Mouse (Mus musculus): ENCODE data around the gene Baz2b. TPM values are rescaled to one million over a fixed set of nuclear protein-coding genes. Genes with fewer than 3 reads are reported as not detected.

The Baz2b gene
- polyA plus RNA-seq, 2 experiments, result 36.0 to 45.6 TPM

DNA sequence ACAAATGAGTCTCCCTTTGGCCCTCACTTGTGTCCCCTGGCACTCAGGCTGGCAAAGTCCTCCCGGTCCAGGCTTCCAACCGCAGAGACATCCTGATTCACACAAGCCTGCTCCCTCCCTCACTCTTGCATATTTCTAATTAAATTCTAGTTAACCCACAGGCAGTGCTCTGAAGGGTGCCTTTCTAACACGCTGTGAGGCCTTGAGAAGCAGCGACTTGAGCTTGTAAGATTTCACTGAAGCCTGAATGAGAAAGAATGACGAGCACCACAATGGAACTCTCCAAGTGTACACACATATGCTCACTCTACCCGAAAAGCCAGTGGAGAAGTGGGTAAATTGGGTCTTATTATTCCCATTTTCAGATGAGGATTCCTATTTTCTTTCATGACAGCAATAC is 183.1 kb downstream of the Baz2b start:
- ATAC-seq (ENCODE audit: low FRiP score, low read depth), result no peak
- peaks cover 5% of the 10 kb centered on the region for H3K4me1 ChIP-seq (ENCODE audit: control insufficient read depth, insufficient read depth, low read length)
- no peak overlapping the region for H3K4me2 ChIP-seq (replicated peaks; ENCODE audit: low read depth, low read length, severe bottlenecking)
- no peak overlapping the region for H3K4me3 ChIP-seq (replicated peaks; ENCODE audit: low read length)
- 67% methylated on average over 6 of the region's 6 CpGs for WGBS
- H3K9ac ChIP-seq (ENCODE audit: low read depth, low read length, severe bottlenecking), result no peak overlapping the region
- no peak for TF ChIP-seq POLR2A (IDR thresholded peaks at IDR 0.05; ENCODE audit: borderline replicate concordance, extremely low read depth, insufficient read depth, insufficient read length)
- no peaks in the 10 kb centered on the region for H3K27me3 ChIP-seq (ENCODE audit: control insufficient read depth, insufficient read depth, low read length)
- H3K36me3 ChIP-seq (ENCODE audit: control insufficient read depth, insufficient read depth, low read length), result no peaks in the 10 kb centered on the region
- H3K9me3 ChIP-seq (ENCODE audit: control insufficient read depth, low read length), result no peaks in the 10 kb centered on the region
- H3K27ac ChIP-seq (replicated peaks; ENCODE audit: low read depth, low read length), result no peak overlapping the region
- no peak for DNase-seq (ENCODE audit: low spot score)

DNA sequence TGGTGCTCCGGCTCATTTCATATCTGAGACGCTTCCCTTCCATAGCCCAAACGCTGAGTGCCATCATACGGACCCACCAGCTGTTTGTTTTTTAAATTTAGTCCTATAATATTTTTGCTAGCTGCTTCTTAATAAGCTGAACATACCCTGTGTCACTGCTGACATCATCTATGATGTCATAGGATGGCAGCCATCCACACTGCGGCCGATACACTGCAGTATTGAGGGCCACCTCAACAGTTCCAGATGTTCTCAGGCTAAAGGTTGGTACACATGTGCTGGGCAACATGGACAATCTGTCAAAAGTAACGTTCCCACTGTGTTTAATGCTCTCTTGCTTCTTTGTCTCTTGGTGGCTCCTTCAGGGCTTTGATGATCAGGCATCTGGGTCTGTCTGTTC is 185.9 kb downstream of the Baz2b start:
- Histone ChIP-seq H3K4me2 (replicated peaks; ENCODE audit: low read depth, low read length, severe bottlenecking) (no peak overlapping the region), H3K4me1 (ENCODE audit: control insufficient read depth, insufficient read depth, low read length) (peaks cover 6% of the 10 kb centered on the region), H3K9ac (ENCODE audit: low read depth, low read length, severe bottlenecking) (no peak overlapping the region), H3K27me3 (ENCODE audit: control insufficient read depth, insufficient read depth, low read length) (no peaks in the 10 kb centered on the region), H3K9me3 (ENCODE audit: control insufficient read depth, low read length) (no peaks in the 10 kb centered on the region), H3K27ac (replicated peaks; ENCODE audit: low read depth, low read length) (no peak overlapping the region), H3K36me3 (ENCODE audit: control insufficient read depth, insufficient read depth, low read length) (no peaks in the 10 kb centered on the region), H3K4me3 (replicated peaks; ENCODE audit: low read length) (no peak overlapping the region)
- DNase-seq (ENCODE audit: low spot score) (no peak), ATAC-seq (ENCODE audit: low FRiP score, low read depth) (no peak)
- 77% methylated on average over 7 of the region's 7 CpGs for WGBS
- TF ChIP-seq POLR2A (IDR thresholded peaks at IDR 0.05; ENCODE audit: borderline replicate concordance, extremely low read depth, insufficient read depth, insufficient read length), result no peak

DNA sequence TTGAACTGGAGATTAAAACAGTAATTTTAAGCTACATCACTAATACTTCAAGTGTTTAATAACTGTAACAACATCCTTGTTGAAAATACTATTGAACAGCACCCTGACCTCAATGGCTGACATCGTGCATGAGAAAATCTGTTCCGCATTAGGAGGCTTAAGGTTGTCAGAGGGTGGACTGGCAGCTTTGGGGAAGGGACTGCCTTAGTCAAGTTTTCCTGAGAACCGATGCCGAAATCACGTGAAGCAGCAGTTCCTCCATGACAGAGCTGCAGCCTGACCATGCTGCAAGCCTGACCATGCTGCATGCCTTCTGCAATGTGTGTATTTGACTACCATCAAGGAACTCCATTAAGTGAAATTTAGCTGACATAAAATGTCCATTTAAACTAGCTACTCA is 188.1 kb downstream of the Baz2b start:
- Histone ChIP-seq H3K27ac (replicated peaks; ENCODE audit: low read depth, low read length) (no peak overlapping the region), H3K36me3 (ENCODE audit: control insufficient read depth, insufficient read depth, low read length) (no peaks in the 10 kb centered on the region), H3K4me2 (replicated peaks; ENCODE audit: low read depth, low read length, severe bottlenecking) (no peak overlapping the region), H3K4me3 (replicated peaks; ENCODE audit: low read length) (no peak overlapping the region), H3K9me3 (ENCODE audit: control insufficient read depth, low read length) (no peaks in the 10 kb centered on the region), H3K27me3 (ENCODE audit: control insufficient read depth, insufficient read depth, low read length) (no peaks in the 10 kb centered on the region), H3K9ac (ENCODE audit: low read depth, low read length, severe bottlenecking) (no peak overlapping the region), H3K4me1 (ENCODE audit: control insufficient read depth, insufficient read depth, low read length) (peaks cover 6% of the 10 kb centered on the region)
- WGBS, result 19% methylated on average over 5 of the region's 5 CpGs
- DNase-seq (ENCODE audit: low spot score), result no peak
- TF ChIP-seq POLR2A (IDR thresholded peaks at IDR 0.05; ENCODE audit: borderline replicate concordance, extremely low read depth, insufficient read depth, insufficient read length), result no peak
- peak; percentile 65 for ATAC-seq (ENCODE audit: low FRiP score, low read depth)

DNA sequence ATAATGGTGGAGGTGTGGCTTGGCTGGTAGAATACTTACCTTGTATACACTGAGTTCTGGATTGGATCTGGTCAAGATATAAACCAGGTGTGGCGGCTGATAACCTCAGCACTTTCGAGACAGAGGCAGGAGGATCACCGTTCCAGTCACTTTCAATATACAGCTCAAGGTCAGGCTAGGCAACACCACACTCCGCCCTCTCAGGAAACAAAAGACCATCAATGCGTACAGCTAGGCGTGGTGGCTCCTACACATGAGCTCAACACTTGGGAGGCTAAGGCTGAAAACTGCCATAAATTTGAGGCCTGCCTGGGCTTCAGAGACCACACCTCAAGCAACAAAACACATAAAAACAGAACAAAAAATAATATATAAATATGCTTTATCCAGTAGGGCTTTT is 188.5 kb downstream of the Baz2b start:
- TF ChIP-seq POLR2A (IDR thresholded peaks at IDR 0.05; ENCODE audit: borderline replicate concordance, extremely low read depth, insufficient read depth, insufficient read length), result no peak
- Histone ChIP-seq H3K36me3 (ENCODE audit: control insufficient read depth, insufficient read depth, low read length) (no peaks in the 10 kb centered on the region), H3K9me3 (ENCODE audit: control insufficient read depth, low read length) (no peaks in the 10 kb centered on the region), H3K9ac (ENCODE audit: low read depth, low read length, severe bottlenecking) (no peak overlapping the region), H3K27ac (replicated peaks; ENCODE audit: low read depth, low read length) (no peak overlapping the region), H3K4me1 (ENCODE audit: control insufficient read depth, insufficient read depth, low read length) (peaks cover 6% of the 10 kb centered on the region), H3K4me2 (replicated peaks; ENCODE audit: low read depth, low read length, severe bottlenecking) (no peak overlapping the region), H3K4me3 (replicated peaks; ENCODE audit: low read length) (no peak overlapping the region), H3K27me3 (ENCODE audit: control insufficient read depth, insufficient read depth, low read length) (no peaks in the 10 kb centered on the region)
- ATAC-seq (ENCODE audit: low FRiP score, low read depth) (no peak), DNase-seq (ENCODE audit: low spot score) (no peak)
- WGBS, result 45% methylated on average over 6 of the region's 6 CpGs

DNA sequence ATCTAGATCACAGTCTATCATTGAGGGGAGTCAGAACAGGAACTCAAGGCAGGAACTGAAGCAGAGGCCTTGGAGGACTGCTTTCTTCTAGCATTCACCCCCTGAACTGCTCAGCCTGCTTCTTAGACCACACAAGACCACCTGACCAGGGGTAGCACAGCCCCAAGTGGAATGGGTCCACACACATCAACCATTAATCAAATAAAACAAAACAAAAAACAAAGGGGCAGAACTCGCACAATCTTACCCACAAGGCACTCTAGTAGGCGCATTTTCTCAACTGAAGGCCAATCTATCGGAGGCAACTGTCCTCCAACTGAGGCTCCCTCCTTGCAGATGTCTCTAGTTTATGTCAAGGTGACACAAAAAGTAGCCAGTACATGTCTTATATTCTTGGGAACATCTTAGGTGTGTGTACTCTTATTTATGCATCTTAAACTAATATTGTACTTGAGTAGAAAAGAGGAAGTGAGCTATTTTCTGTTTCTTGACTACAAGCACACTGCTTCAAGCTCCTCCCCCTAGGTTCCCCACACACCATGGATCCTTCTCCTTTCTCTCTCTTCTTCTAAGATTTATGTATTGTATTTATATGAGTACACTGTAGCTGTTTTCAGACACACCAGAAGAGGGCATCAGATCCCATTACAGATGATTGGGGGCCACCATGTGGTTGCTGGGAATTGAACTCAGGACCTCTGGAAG is 189.9 kb downstream of the Baz2b start:
- ATAC-seq (ENCODE audit: low FRiP score, low read depth), result no peak
- DNase-seq (ENCODE audit: low spot score), result no peak
- Histone ChIP-seq H3K27ac (replicated peaks; ENCODE audit: low read depth, low read length) (no peak overlapping the region), H3K27me3 (ENCODE audit: control insufficient read depth, insufficient read depth, low read length) (no peaks in the 10 kb centered on the region), H3K4me2 (replicated peaks; ENCODE audit: low read depth, low read length, severe bottlenecking) (no peak overlapping the region), H3K4me1 (ENCODE audit: control insufficient read depth, insufficient read depth, low read length) (peaks cover 6% of the 10 kb centered on the region), H3K36me3 (ENCODE audit: control insufficient read depth, insufficient read depth, low read length) (no peaks in the 10 kb centered on the region), H3K4me3 (replicated peaks; ENCODE audit: low read length) (no peak overlapping the region), H3K9ac (ENCODE audit: low read depth, low read length, severe bottlenecking) (no peak overlapping the region), H3K9me3 (ENCODE audit: control insufficient read depth, low read length) (no peaks in the 10 kb centered on the region)
- TF ChIP-seq POLR2A (IDR thresholded peaks at IDR 0.05; ENCODE audit: borderline replicate concordance, extremely low read depth, insufficient read depth, insufficient read length), result no peak
- 97% methylated on average over 3 of the region's 3 CpGs for WGBS
